Mouse (Mus musculus) NIH3T3 (cell line): ENCODE measurements around the gene Sf3b2.

Experiments used
- DNase-seq: peaks from one replicate; pipeline ENCODE4 v3.0.0-alpha.2; 2012; ENCODE audit warnings: low read depth

Gene Sf3b2

GRCm38 (mm10) chr19:5294972-5295735 lies at the start of gene Sf3b2:
Sf3b2 (minus strand) TSS chr19:5295455.
- peak; percentile 100 for DNase-seq

GRCm38 (mm10) chr19:5341360-5341759 lies 46.1 kb upstream of the Sf3b2 start:
- DNase-seq = no peak

GRCm38 (mm10) chr19:5337975-5338374 lies 42.7 kb upstream of the Sf3b2 start:
- peak; percentile 95 for DNase-seq

DNA sequence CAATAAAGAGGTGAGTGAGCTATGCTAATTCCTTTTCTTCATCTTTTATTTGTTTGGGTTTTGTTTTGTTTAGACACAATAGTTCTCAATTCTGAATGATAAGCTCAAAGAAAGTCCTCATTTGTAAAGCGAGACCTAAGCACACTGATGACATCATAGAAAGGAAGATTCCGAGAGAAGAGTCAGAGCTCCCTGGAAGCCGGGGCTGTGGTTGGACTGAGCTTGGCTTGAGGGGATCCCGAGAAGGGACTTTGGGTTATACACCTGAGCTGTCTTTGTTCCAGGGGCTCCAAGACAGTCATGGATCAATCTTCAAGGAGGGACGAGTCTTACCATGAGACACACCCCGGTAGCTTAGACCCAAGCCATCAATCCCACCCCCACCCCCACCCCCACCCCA lies 40.2 kb upstream of the Sf3b2 start, which contains the start of gene Catsper1:
Gene Catsper1, plus strand, starts transcription at position 301 of the 400 bp plus-strand sequence.
- DNase-seq = no peak

- peak; percentile 91 for DNase-seq
Measured at GRCm38 (mm10) chr19:5334741-5335140, 39.5 kb upstream of the Sf3b2 start.

DNA sequence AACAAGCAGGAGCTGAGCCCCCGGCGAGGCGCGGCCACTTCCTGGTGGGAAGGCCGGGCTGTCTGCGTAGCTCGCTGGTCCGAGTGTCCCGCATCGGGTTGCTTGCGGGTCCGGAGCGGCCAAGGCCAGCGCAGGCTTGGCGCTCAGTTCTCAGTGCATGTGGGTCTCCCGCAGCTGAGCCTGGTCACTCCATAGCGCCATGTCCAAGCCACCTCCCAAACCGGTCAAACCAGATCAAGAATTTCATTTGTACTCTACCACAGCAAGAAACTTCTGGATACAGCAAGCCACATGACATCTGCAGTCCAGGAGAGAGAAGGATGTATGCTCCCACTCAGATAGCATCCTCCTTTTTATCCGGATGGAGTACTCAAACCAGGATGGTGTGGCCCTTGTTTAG lies 32.7 kb upstream of the Sf3b2 start:
- DNase-seq = no peak

- no peak for DNase-seq
Measured at GRCm38 (mm10) chr19:5323801-5324200, 28.5 kb upstream of the Sf3b2 start.

DNA sequence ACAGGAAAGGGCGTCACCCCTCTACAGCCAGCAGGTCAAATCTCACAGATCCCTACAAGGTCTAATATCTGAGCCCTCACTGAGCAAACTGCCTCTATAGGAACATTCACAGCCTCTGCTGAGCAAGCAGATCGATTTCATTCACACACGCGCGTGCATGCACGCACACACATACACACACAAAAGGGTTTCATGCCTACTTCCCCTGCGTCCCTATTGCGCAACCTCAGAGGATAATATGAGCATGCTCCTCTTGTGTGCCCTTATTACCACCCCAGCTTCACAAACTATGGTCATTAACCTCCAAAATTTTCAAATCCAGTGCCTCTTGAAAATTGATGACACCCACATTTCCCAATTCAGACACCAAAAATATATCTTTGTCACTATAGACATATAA lies 17.9 kb upstream of the Sf3b2 start:
- DNase-seq = no peak

- peak; percentile 67 for DNase-seq
Measured at GRCm38 (mm10) chr19:5309025-5309424, 13.8 kb upstream of the Sf3b2 start.

DNA sequence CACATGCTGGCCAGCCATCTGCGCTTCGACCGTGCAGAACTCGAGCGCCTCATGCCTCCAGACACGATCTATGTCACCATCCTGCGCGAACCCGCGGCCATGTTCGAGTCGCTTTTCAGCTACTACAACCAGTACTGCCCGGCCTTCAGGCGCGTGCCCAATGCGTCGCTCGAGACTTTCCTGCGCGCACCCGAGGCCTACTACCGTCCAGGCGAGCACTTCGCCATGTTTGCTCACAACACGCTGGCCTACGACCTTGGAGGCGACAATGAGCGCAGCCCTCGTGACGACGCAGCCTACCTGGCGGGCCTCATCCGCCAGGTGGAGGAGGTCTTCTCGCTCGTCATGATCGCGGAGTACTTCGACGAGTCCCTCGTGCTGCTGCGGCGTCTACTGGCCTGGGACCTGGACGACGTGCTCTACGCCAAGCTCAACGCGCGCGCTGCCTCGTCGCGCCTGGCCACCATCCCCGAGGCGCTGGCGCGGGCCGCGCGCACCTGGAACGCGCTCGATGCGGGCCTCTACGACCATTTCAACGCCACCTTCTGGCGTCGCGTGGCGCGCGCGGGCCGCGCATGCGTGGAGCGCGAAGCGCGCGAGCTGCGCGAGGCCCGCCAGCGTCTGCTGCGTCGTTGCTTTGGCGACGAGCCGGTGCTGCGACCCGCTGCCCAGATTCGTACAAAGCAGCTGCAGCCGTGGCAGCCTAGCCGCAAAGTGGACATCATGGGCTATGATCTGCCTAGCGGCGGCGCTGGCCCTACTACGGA lies 11.9 kb upstream of the Sf3b2 start:
- DNase-seq = no peak

- DNase-seq = peak; percentile 47
Measured at GRCm38 (mm10) chr19:5306279-5306678, 11.0 kb upstream of the Sf3b2 start.

DNA sequence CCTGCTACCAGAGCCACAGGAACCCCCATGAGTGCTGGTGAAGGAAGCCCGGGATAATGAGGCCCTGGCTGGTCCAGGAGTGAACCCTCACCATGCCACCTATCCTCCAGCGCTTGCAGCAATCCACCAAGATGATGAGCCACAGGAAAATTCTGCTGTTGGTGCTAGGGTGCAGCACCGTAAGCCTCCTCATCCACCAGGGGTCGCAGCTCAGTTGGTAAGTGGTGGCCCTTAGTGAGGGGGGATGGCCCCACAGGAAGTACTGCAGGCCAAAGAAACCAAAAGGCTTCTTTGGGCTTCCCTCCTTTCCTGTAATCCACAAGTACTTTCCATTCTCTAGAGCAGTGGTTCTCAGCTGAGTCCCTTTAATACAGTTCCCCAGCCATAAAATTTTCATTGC lies 7.2 kb upstream of the Sf3b2 start:
- DNase-seq = peak; percentile 80

DNA sequence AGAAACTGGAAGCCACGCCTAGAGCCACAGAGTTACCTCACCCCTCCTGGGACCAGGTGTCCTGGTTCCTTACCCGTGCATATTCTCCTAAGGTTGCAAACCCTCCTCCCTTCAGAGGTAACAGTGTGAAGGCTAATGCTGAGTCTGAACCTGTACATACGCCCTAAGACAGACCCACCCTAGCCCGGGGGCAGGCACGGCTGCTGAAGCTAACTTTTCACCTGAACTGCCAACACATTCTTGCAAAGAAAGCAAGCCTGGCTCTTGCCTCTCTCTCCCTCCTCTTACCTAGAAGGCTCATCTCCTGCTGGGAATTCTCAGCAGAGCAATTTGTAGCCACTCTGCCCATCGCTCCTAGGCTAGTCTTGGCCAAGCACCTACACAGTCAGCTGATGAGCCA lies 5.3 kb upstream of the Sf3b2 start:
- no peak for DNase-seq

GRCm38 (mm10) chr19:5297903-5298800 lies 2.9 kb upstream of the Sf3b2 start, which contains the start of gene Gal3st3:
Gal3st3 (plus strand) TSS chr19:5298331.
- no peak for DNase-seq

DNA sequence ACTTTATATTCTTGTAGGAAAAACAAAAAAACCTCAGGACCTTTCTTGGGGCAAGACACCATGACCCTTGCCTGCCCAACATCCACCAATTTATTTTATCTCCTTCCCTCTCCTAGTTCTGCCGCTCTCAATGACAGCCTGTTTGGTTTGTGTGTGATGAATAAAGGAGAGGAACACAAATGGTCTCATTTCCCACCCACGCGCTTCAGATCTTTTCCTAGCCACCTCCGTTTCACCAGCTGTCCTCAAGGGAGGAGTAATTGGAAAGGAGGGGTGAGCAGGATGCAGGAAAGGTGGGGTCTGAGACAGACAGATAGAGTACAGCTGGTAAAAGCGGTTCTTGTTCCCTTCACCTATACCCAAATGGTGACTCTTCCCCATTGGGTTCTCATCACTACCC lies 1.4 kb upstream of the Sf3b2 start:
- DNase-seq = no peak

GRCm38 (mm10) chr19:5295736-5296075 lies 451 bp upstream of the Sf3b2 start:
- no peak for DNase-seq

- no peak for DNase-seq
Measured at GRCm38 (mm10) chr19:5278381-5278780, 16.9 kb downstream of the Sf3b2 start.

DNA sequence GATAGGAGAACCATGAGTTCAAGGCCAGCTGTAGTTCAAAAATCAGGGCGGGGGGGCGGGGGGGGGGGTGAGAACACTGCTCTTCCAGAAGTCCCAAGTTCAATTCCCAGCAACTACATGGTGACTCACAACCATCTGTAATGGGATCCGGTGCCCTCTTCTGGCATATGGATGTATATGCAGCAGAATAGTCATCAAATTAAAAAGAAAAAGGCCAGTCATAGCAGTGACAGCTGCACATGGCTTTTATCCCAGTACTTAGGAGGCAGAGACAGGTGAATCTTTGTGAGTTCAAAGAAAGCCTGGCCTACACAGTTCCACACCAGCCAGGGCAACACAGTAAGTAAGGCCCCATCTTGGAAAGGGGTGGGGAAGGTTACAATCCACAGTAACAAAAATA lies 18.1 kb downstream of the Sf3b2 start:
- DNase-seq = peak; percentile 58

DNA sequence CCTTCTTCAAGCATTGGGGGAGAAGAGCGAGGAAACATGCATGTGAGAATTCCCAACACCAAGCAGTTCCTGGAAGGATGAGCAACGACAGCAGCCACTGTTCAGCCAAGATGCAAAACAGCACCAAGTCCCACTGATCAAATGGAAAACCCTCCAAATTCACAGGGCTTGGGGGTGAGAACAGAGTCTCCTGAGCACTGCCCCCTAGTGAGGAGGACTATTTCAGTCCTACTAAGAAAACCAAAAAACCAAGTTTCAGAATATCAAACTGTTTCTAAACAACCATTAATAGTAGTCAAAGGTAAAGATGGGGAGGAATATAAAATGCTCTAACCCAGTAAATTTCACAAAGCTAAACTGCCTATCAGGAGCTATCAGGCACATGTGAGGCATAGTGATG lies 18.7 kb downstream of the Sf3b2 start:
- DNase-seq = peak; percentile 38

- DNase-seq = no peak
Measured at GRCm38 (mm10) chr19:5275736-5276135, 19.5 kb downstream of the Sf3b2 start.

- DNase-seq = no peak
Measured at GRCm38 (mm10) chr19:5274641-5275040, 20.6 kb downstream of the Sf3b2 start.

- no peak for DNase-seq
Measured at GRCm38 (mm10) chr19:5273916-5274315, 21.3 kb downstream of the Sf3b2 start.
